Mouse (Mus musculus) megakaryocyte progenitor cell, adult 5-6 weeks (primary cell): ENCODE measurements around the gene Erich3. TPM values are rescaled to one million over a fixed set of nuclear protein-coding genes. Genes with fewer than 3 reads are reported as not detected.

Experiments used
- ATAC-seq: replicated peaks from 2 replicates; pipeline ENCODE4 v1.8.0; 2016; ENCODE audit warnings: mild to moderate bottlenecking, moderate TSS enrichment, inconsistent platforms; ENCODE audit not compliant: poor library complexity
- total RNA-seq, 2 experiments: library from RNA; stranded (forward) in 1 of 2; stranded (reverse) in 1 of 2; fragments of 157-497, 149-512 nt in 1 of 2; fragments of 200-1000 nt in 1 of 2; gene quantifications; 2 replicates each; pipeline versions ENCODE4 v1.2.3 to v1.2.4; 2015 to 2017

The Erich3 gene
- total RNA-seq, 2 experiments from 2014 or later = not detected

DNA sequence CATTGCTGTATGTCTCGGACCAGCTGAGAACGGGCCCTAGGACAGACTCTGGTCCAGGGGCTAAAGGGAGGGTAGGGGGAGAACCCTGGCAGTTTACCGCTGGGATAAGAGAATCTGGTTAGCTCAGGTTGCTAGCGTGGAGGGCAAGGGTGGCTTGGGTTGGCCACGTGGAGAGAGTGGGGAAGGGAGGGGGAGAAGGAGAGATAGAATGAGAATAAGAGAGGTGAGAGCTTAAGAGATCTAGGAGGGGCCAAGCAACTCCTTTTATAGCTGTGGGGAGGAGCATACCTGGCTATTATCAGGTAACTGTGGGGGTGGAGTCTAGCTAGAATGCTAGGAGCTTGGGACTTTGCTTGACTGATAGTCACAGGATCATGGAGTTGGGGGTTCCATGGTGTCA is 7.4 kb downstream of the Erich3 start:
- no peak for ATAC-seq

DNA sequence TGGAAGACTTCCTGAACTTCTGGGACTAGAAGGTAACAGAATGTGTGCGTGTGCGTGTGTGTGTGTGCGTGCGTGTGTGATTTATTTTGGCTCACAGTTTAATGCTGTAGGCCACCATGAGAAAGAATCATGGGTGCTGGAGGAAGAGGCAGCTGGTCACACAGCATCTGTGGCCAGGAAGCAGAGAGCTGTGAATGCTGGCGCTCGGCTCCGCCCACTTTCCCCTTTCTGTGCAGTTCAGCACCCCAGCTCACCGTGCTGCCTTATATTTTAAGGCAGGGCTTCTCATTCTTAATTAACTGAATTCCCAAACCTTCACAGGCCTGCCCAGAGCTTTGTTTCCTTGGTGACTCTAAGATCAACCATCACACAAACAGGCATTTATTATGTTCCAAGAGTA is 9.7 kb downstream of the Erich3 start:
- ATAC-seq = no peak

DNA sequence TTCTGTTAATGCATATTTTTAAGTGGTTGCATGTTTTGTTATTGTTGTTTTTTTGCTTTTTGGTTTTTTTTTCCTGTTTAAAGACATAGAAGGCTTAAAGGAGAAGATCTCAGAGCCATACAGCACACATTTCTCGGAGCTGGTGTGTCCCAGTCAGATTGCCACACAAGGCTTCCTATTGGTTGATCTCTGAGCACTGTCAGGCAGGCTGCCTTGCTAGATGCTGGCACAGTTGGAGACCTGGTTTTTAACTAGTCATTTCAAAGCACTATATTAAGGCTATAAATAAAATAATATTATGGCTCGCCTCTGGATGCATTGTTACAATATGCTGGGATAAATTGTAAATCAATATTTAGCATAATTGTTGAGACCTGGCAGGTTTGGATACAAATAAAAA is 18.9 kb downstream of the Erich3 start:
- no peak for ATAC-seq

DNA sequence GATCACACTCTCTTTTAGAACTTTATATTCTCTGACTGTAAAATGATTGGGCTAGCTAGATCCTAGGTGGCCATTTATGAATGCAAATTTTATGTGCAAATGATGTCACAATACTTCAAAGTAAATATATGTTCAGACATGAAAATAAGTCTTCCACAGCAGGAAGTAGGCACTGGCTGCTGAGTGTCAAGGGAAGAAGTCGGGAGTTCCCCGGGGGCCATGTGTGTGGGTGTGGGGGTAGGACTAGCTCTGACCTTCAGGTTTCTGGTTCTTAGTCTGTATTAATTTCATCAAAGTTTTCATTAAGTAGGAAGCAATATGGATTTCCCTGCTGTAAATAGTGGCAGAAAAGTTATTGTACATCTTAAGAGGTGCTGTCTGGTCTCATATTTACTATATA is 20.0 kb downstream of the Erich3 start:
- ATAC-seq = no peak

DNA sequence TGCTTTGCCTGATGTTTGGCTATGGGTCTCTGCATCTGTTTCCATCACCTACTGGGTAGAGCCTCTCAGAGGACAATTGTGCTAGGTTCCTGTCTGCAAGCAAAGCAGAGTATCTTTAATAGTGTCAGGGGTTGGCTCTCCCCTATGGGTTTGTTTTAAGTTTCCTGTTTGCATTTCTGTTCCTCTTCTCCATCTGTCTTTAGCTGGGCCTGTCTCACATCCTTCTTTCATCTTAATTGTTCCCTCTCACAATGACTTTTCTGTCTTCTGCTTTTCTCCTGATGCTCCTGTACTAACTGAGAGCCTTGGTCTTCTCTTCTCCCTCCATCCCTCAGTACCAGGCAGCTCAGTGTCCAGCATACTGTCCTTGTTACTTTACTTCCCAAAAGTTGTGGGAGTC is 26.6 kb downstream of the Erich3 start:
- ATAC-seq = no peak

DNA sequence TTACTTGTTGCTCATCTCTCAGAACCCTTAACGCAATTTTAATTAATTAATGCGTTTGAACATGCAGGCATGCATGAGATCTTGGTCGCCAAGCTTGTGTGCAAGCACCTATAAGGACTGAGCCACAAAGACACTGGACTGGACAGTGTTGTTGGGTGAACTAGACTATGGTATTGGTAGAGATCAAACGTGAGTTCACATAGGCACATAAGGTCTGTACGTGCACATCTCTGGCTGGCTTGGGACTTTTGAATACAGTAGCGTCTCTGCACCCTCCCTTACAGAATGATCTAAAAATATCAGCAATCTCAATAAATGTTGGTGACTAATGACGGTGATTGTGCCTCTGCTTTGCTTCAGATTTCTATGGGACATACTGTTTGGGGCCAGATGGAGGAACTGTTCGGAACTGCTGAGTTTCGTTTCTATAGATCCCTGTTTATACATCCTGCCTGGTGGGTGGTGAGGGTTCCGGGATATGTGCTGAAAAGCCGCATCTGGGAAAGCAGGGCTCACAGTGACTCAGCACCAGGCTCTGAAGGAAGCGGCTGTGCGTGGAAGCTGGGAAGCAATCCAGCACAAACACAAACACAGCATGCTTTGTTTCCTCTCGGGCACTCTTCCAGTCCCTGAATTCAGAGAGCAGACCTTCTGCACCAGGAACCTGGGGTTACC is 28.4 kb downstream of the Erich3 start:
- ATAC-seq = 0 out of 2 replicates have a peak, but pooled peaks have one; percentile 11

DNA sequence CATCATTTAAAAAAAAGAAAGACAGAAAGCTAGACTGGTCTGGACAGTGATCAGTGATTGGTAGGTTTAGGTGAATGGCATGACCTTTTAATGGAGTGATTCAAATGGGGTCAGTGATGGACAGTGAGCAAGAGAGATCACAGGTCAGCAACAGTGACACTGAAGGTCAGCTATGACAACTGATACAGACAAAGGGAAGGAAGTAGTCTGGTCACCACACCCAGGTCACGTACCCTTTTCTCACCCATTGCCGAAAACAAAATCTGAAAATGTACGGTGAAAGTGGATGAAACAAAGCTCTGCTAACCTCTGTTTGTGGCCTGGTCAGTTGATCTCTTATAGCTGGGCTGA is 28.9 kb downstream of the Erich3 start:
- ATAC-seq = no peak

DNA sequence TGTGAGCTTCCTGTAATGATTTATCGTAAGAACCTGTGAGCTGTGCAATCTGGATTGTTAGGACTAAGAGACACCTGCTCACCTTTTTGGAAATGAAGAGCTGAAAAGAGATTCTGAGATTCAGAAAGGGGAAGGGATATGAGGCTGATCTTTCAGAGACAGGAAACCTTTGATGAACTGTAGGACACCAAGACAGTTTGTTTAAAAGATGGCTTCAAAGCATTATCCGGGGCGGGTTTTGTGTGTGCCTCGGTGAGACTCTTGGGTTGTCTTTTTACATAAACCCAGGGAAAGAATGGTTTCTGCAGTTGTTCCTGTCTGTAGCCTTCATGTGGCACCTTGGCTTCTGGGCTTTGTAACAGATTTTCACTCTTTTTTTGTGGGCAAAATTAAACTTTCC is 30.2 kb downstream of the Erich3 start:
- ATAC-seq = no peak

DNA sequence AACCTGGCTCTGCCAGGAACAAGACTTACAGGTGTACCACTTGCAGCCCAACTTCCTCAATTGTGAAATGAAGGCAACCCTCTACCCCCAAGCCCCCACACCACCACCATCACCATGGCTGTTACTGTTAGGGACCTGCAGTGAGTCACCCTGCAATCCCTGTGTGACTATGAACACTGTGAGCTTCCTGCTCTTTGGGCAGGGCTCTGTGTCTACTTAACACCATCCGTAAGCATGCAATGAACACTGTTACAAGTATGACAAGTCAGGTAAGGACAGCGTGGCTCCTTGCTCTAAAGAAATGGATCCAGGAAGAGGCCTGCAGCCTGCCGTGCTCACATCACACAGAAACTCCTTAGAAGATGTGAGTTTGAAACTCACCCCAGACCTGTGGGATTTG is 33.0 kb downstream of the Erich3 start:
- ATAC-seq = no peak

DNA sequence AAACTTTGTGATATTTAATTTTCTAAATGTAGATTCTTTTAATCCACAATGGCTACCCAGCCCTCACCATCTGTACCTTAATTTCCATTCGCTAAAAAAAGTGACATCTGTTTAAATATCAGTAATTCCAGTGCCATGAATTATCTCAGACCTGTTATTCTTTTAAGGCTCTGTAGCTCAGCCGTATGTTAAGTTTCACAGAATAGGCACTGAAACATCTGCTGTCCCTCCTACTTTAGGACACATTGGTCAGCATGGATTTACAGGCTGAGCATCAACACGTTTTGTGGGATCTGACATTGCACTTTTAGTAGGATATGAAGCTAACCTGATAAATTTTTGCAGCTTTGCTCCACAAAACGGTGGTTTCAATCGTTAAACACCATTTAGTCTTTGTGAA is 35.2 kb downstream of the Erich3 start:
- no peak for ATAC-seq

DNA sequence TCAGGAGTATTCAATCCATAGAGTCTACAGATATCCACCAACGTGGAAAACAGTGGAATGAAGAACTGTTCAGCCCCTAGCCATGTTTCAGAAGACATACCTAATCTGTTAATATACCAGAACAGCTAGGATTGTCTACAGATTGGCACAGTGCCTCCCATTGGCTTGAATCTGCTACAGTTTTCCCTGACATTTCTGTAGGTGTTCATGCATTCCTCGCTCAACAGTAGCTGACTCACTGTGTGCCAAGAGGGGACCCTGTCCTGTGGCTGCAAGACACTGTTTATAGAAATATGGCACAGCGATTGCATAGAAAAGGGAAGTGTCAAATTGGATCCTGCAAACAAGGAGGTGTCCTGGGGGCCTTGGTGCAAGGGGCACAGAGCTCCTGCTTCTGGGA is 36.6 kb downstream of the Erich3 start:
- ATAC-seq = no peak

DNA sequence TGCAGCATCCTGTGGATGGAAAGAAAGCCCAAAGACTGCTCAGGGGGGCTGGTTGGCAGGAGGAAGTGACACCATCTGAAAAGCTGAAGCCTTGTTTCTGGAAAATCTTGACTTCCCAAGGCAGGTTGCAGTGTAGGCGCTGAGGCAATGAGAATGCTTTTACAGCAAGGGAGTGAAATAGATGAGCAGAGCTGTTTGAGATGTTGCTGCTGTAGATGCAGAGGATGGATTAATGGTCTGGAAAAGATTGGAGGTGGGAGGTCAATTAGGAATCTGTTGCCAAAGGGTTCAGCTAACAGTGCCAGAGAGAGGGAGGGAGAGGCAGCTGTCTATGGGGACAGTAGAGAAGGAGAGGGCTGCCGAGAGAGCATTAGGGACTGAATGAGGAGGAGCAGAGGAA is 37.1 kb downstream of the Erich3 start:
- no peak for ATAC-seq

DNA sequence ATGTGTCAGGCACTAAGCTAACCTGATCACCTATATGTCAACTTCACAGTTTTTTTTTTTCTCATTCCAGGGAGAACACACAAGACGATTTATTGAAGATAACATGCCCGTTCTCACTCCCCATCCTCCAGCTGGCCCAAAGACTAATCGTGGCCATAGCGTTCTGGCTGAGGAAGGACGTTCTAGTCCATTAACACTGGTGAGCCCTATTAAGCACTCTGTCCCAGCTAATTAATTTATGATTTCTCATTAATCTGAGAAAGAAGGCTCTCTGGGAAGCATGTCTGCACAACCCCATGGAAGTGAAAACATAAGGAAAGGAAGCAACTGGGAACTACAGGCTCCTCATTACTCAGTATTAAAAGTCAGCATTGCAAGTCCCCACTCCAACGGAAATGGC is 41.1 kb downstream of the Erich3 start:
- no peak for ATAC-seq

DNA sequence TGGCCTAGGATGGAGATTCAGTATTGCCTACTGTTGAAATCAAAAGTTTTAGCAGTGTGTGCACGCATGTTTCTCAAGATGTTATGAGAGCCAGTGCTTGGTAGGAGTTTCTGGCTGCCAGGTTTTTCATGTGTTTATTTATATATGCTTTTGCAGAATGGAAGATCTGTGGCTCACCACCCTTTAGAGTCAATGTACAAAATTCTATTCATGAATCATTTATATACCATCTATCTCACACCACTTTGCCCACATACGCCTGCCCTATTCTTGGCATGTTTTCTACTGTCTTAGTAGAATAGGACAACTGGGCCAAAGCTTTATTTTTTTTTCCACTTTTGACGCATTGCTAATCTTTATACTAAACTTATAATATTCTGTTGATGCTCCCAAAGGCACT is 44.5 kb downstream of the Erich3 start:
- ATAC-seq = no peak

DNA sequence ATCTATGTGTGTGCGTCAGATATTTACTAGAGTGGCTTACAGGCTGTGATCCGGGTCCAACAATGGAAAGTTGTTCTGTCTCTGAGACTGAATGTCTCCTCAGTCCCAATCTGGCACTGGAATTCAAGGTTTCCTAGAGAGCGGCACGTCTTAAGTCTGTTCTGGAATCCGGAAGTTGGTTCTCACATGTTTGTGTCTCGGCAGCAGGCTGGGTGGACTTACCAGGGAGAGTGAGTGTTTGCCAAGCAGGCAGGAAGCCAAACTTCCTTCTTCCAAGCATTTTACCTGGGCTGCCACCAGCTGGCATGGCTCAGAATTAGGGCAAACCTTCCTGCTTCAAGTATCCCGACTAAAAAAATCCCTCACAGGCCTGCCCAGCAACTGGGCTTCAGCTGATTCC is 59.5 kb downstream of the Erich3 start:
- ATAC-seq = no peak

DNA sequence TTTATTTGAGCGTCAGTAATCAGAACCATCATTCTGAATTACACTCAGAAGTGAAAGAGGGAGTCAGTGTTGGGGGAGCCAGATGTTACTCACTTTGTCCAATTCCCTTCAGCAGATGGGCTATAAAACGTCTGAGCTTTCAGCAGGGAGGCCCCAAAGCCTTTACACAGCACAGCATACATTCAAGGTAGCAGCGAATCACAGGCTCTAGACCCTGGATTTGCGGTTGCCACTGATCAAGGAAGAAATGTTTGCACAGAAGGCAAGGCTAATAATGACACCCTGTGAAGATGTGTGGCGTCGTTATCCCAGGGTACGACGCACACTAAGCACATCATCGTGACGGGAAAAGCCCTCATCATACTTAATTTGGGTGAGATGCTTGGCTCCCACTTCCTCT is 67.8 kb downstream of the Erich3 start:
- no peak for ATAC-seq

DNA sequence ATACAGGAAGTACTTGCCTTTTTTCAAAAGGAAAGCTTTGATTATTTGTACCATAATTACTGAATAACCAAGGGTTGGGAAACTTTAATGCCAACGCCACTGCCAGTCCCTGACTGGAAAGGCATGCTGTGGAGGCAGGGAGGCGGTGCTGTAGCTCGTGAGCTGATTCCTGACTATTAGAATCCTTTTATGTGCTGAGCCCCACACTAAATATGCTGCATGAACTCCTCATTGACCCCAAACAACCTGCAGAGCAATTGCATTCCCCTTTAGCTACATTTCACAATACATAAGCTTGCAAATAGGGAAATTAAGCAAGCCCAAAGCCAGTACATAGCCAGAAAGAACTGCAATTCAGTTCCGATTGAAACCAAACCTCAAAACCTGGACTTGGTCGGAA is 77.8 kb downstream of the Erich3 start:
- ATAC-seq = peak; percentile 46

DNA sequence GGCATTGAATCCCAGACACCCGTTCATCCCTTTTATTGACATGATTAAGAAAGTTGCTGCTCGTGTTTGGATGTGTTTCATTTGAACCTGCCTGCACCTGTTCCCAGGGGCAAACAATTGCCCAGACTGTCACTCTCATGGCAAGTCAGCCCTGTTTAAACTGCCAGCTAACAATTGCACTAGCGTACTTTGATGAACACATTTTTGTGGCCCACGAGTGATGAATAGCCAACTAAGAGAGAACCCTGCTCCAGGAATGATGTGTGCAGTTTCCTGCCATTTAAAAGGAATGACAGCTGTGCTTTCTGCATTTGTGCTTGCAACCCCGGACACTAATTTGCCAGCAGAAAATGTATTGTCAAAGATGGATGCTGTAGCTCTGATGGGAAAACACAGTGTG is 79.3 kb downstream of the Erich3 start:
- ATAC-seq = no peak

DNA sequence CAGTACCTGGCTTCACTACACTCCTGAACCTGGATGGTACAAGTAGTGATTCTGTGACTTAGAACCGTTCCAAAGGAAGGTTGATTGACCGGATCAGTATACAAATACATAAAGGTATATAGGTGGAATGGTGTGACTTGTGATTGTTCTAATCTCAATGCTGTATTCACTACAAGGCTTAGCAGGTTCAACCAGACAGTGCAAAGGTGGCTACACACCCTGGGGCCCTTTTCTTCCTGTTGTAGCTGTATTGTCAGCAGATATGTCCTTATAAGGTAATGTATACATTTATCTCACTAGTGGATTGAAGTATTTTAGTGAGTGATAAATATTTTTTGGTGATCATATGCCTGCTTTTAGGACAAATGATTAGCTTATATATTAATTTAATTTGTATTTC is 80.7 kb downstream of the Erich3 start:
- ATAC-seq = no peak

DNA sequence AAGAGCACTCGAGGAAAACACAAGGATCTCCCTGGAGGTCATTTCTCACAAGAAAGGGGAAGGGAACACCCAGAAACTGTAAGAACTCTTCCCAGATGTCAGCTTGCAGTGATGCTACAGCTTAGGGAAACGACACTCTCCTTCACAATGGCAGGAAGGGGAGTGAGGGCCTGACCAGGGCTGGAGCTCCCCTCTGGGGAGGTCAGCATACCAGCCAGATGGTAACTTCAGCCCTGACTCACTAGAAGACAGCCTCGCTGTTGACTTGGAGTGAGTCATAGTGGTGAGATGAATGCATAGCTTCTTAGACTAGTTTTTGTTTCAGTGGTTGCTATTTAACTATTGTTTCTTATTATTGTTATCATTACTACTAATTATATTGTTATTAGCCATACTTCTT is 90.8 kb downstream of the Erich3 start:
- no peak for ATAC-seq

DNA sequence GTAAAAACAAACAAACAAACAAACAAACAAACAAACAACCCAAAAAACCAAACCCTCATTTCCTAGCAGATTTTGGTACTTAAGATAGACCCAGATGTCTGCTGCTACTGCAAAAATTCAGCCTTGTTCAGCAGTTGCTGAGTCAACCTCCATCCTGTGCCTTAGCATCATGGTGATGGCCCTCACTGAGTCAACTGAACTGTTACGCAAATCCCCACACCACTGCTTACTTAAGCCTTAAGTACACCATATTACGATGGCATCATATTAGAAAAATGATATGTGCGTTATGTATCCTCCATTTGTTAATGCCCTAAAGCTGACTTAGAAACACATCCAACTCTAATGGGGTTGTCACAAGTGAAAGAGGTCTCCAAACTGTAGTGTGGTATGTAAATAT is 91.6 kb downstream of the Erich3 start:
- ATAC-seq = no peak

DNA sequence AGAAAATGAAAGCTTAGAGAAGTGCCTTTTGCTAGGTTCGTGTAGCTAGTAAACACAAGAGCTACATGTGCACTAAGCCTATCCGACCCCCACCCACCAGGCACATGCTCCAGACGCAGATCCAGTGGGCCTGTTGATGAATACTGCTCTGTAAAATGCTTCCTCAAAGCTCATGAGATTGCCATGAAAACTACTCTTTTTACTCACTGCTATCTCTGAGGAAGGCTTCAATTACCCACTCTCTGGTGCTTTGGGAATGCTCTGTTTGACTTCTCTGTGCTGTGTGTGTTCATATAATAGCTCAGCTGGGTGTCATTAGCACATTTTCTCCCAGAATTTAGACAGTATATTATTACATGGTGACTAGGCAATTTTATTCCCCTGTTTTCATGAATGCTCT is 94.4 kb downstream of the Erich3 start:
- ATAC-seq = no peak

DNA sequence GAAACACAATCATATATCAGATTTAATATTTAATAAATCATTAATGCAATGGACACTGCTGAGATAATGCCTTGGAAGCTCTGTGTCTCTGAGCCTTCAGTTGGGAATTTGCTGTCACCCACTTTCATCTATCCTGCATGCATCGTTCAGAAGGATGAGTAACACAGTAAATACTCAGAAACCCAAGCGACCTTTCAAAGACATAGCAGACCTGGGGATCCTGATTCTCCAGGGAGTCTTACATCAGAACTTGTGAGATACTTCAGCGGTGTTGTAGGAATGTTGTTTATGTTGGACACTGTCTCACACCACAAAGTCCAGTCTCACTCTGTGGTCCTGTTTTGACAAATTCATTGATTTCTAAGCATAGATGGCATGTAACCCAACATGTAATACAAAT is 97.4 kb downstream of the Erich3 start:
- ATAC-seq = no peak

DNA sequence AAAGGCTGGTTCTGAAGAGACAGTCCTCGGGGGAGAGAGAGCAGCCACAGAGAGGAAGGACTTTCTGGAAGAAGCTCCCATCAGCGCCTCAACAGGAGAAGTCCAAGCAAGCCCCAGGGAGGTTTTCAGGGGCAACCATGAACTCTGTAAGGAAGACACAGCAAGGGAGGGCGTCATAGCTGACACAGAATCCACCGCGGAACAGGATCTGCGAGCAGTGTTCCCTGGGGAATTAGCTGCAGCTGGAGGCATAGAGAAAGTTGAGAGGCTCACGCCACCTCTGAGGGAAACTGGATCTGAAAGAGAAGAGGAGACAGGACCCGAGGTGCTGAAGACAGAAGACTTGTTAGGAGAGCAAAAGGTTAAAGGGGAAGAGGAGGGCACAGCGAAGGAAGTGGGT is 99.7 kb downstream of the Erich3 start:
- ATAC-seq = no peak
